Mouse (Mus musculus) thymus, postnatal 14 days (tissue): ENCODE measurements around the gene Tmem42.
A peak's percentile ranks its signal among the peaks of the same experiment; 100 is the strongest.

ENCODE experiments used
- DNase-seq: peaks from one replicate; pipeline ENCODE4 v3.0.0; 2021

Gene Tmem42

GRCm38 (mm10) chr9:123020995-123021631, at the start of gene Tmem42:
TSS of gene Tmem42 (plus strand) at chr9:123021326.
- DNase-seq, result peak; percentile 87

- DNase-seq, result no peak
Observed at GRCm38 (mm10) chr9:122998406-122999192, 22.5 kb upstream of the Tmem42 start.

- DNase-seq, result no peak
Observed at GRCm38 (mm10) chr9:122999193-122999586, 21.9 kb upstream of the Tmem42 start.

GRCm38 (mm10) chr9:123004718-123005117, 16.4 kb upstream of the Tmem42 start:
- DNase-seq, result no peak

- DNase-seq, result no peak
Observed at GRCm38 (mm10) chr9:123006071-123006470, 15.1 kb upstream of the Tmem42 start.

- DNase-seq, result no peak
Observed at GRCm38 (mm10) chr9:123021636-123022379, 682 bp downstream of the Tmem42 start.

- no peak for DNase-seq
Observed at GRCm38 (mm10) chr9:123024201-123024600, 3.1 kb downstream of the Tmem42 start.

- no peak for DNase-seq
Observed at GRCm38 (mm10) chr9:123031496-123032246, 10.5 kb downstream of the Tmem42 start.

- no peak for DNase-seq
Observed at GRCm38 (mm10) chr9:123034426-123034825, 13.3 kb downstream of the Tmem42 start, which contains the start of gene Tgm4. TSS of gene Tgm4 (plus strand) at chr9:123034726.

- no peak for DNase-seq
Observed at GRCm38 (mm10) chr9:123047665-123048064, 26.5 kb downstream of the Tmem42 start.

- peak; percentile 50 for DNase-seq
Observed at GRCm38 (mm10) chr9:123058724-123059292, 37.7 kb downstream of the Tmem42 start.

GRCm38 (mm10) chr9:123060172-123060571, 39.0 kb downstream of the Tmem42 start:
- no peak for DNase-seq
